Mouse (Mus musculus) urinary bladder, postnatal 10 days (tissue): ENCODE measurements around the gene Ncor1.

Experiments
- DNase-seq: peaks from one replicate; pipeline ENCODE4 v3.0.0; 2022; ENCODE audit warnings: low spot score

The Ncor1 gene

GRCm38 (mm10) chr11:62266466-62267214 is 191.7 kb downstream of the Ncor1 start:
- no peak for DNase-seq
